Mouse (Mus musculus) MEL (cell line): ENCODE data around the gene Kcnk7.

Experiments
- CTCF ChIP-seq, 3 experiments: IDR thresholded peaks in 2 of 3; conservative IDR thresholded peaks in 1 of 3; 2 replicates each; pipeline ENCODE4 v1.5.1; 2011 to 2012; ENCODE audit warnings: low read length in 3 of 3, low read depth in 2 of 3, mild to moderate bottlenecking in 2 of 3, improper control_type of control experiment in 1 of 3, inconsistent platforms in 1 of 3, mixed read lengths in 1 of 3, moderate library complexity in 1 of 3; ENCODE audit not compliant: control insufficient read depth in 1 of 3, insufficient read depth in 1 of 3, poor library complexity in 1 of 3, severe bottlenecking in 1 of 3
- E2F4 ChIP-seq: IDR thresholded peaks from 2 replicates; pipeline ENCODE4 v1.6.1; 2011; ENCODE audit warnings: low read depth, low read length, improper control_type of control experiment, borderline replicate concordance
- EP300 ChIP-seq, 2 experiments: IDR thresholded peaks; 2 replicates each; pipeline ENCODE4 v1.6.1; 2011; ENCODE audit warnings: improper control_type of control experiment in 2 of 2, low read length in 2 of 2, low read depth in 1 of 2, mild to moderate bottlenecking in 1 of 2
- ETS1 ChIP-seq: IDR thresholded peaks from 2 replicates; pipeline ENCODE4 v1.6.1; 2012; ENCODE audit warnings: low read depth, mild to moderate bottlenecking, inconsistent platforms, low read length, improper control_type of control experiment, moderate library complexity
- GATA1 ChIP-seq: IDR thresholded peaks from 2 replicates; pipeline ENCODE4 v1.6.1; 2011; ENCODE audit warnings: low read depth, low read length, improper control_type of control experiment
- KAT2A ChIP-seq: conservative IDR thresholded peaks from 2 replicates; pipeline ENCODE4 v1.6.1; 2012; ENCODE audit warnings: low read depth, low read length, improper control_type of control experiment, inconsistent platforms
- POLR2A ChIP-seq, 2 experiments: IDR thresholded peaks; 2 replicates each; pipeline ENCODE4 v1.6.1; 2011 to 2012; ENCODE audit warnings: low read length in 2 of 2, mild to moderate bottlenecking in 2 of 2, control low read depth in 1 of 2, improper control_type of control experiment in 1 of 2, low read depth in 1 of 2, moderate library complexity in 1 of 2; ENCODE audit not compliant: control insufficient read depth in 1 of 2, insufficient read depth in 1 of 2, poor library complexity in 1 of 2
- TCF12 ChIP-seq: IDR thresholded peaks from 2 replicates; pipeline ENCODE4 v1.6.1; 2014; ENCODE audit warnings: low read depth, mild to moderate bottlenecking, inconsistent platforms, low read length, improper control_type of control experiment, moderate library complexity
- USF2 ChIP-seq, 2 experiments: IDR thresholded peaks; 2 replicates each; pipeline ENCODE4 v1.6.1; 2011 to 2012; ENCODE audit warnings: improper control_type of control experiment in 2 of 2, low read length in 2 of 2, borderline replicate concordance in 1 of 2, inconsistent platforms in 1 of 2, low read depth in 1 of 2, mild to moderate bottlenecking in 1 of 2; ENCODE audit not compliant: insufficient read depth in 1 of 2
- ZKSCAN1 ChIP-seq: IDR thresholded peaks from 2 replicates; pipeline ENCODE4 v1.6.1; 2012; ENCODE audit warnings: low read depth, mild to moderate bottlenecking, inconsistent platforms, low read length, improper control_type of control experiment, moderate library complexity

- TF ChIP-seq CTCF (IDR thresholded peaks at IDR 0.05 in 2 of 3, conservative IDR thresholded peaks at IDR 0.05 in 1 of 3; ENCODE audit: control insufficient read depth in 1 of 3, insufficient read depth in 1 of 3, low read depth in 2 of 3, low read length in 3 of 3, poor library complexity in 1 of 3, severe bottlenecking in 1 of 3) (no peak), ZKSCAN1 (no peak), GATA1 (no peak), E2F4 (no peak), POLR2A (IDR thresholded peaks at IDR 0.05; ENCODE audit: control insufficient read depth in 1 of 2, insufficient read depth in 1 of 2, low read depth in 1 of 2, low read length in 2 of 2, poor library complexity in 1 of 2) (no peak), EP300 (IDR thresholded peaks at IDR 0.05; ENCODE audit: low read depth in 1 of 2, low read length in 2 of 2) (no peak), ETS1 (no peak), USF2 (IDR thresholded peaks at IDR 0.05; ENCODE audit: borderline replicate concordance in 1 of 2, insufficient read depth in 1 of 2, low read depth in 1 of 2, low read length in 2 of 2) (no peak), KAT2A (no peak), TCF12 (no peak)
These were observed 18.3 kb upstream of the Kcnk7 start for GRCm38 (mm10) chr19:5685861-5686260.
